In the genomic region with DNA sequence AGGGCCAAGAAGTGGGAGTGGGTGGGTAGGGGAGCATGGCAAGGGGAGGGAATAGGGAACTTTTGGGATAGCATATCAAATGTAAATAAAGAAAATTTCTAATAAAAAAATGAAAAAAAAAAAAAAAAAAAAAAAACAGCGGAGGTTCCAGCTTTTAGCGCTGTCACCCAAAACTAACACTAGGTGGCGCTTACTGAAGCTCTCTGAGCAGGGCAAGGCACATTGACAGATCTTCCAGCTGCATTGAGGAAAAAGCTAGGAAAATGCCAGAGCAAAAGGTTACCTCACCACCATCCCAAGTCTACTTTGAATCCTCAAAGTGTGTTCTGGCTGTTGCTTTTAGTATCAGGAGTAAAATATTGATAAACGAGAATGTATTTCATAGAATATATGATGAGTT, we compare ENCODE assay signal across 10 mouse cellular contexts. TPM values are rescaled to one million over a fixed set of nuclear protein-coding genes. Genes with fewer than 3 reads are reported as not detected.
DNase-seq lines count a peak whose midpoint lies in the region; ATAC-seq and TF ChIP-seq lines count a peak whose summit lies in the region.
"Had no signal": no experiment of that assay in that cellular context is flagged by ENCODE, and none has a peak within 500 bp of the region (broad histone marks: within the 10 kb centered on the region; RNA-seq: fewer than 3 reads in every experiment).

No protein-coding gene starts in this region.

- H3K9ac ChIP-seq in midbrain, embryonic 15.5 days: no peak overlapping the region
- no peak overlapping the region for H3K9ac ChIP-seq in embryonic facial prominence, embryonic 11.5 days (replicated peaks; ENCODE audit: low read length)
- no peak overlapping the region for H3K9ac ChIP-seq in midbrain, postnatal 0 days (replicated peaks; ENCODE audit: low read length, poor library complexity, severe bottlenecking)
- H3K9ac ChIP-seq: heart, embryonic 15.5 days had no signal

- TF ChIP-seq CTCF in midbrain, postnatal 0 days (IDR thresholded peaks at IDR 0.05): peak; percentile 76

- H3K36me3 ChIP-seq in midbrain, embryonic 10.5 days: no peaks in the 10 kb centered on the region
- H3K36me3 ChIP-seq in midbrain, embryonic 15.5 days (replicated peaks): no peaks in the 10 kb centered on the region
- H3K36me3 ChIP-seq in embryonic facial prominence, embryonic 11.5 days (replicated peaks; ENCODE audit: control insufficient read depth, insufficient read depth, low read depth, low read length): no peaks in the 10 kb centered on the region
- no peaks in the 10 kb centered on the region for H3K36me3 ChIP-seq in midbrain, postnatal 0 days (ENCODE audit: insufficient read depth, low read length)
- H3K36me3 ChIP-seq: heart, embryonic 15.5 days had no signal

- H3K4me3 ChIP-seq in midbrain, embryonic 10.5 days: no peak overlapping the region
- H3K4me3 ChIP-seq in midbrain, embryonic 15.5 days: no peak overlapping the region
- no peak overlapping the region for H3K4me3 ChIP-seq in embryonic facial prominence, embryonic 11.5 days (ENCODE audit: low read depth, low read length)
- no peak overlapping the region for H3K4me3 ChIP-seq in midbrain, postnatal 0 days (ENCODE audit: low read depth, low read length)
- H3K4me3 ChIP-seq: heart, embryonic 15.5 days; megakaryocyte, embryonic 14.5 days had no signal

- no peak overlapping the region for H3K27ac ChIP-seq in midbrain, embryonic 10.5 days (replicated peaks)
- H3K27ac ChIP-seq in midbrain, embryonic 15.5 days: no peak overlapping the region
- H3K27ac ChIP-seq in embryonic facial prominence, embryonic 11.5 days (replicated peaks; ENCODE audit: low read depth, low read length): no peak overlapping the region
- H3K27ac ChIP-seq in midbrain, postnatal 0 days (ENCODE audit: low read depth, low read length): no peak overlapping the region
- H3K27ac ChIP-seq: heart, embryonic 15.5 days had no signal

- no peaks in the 10 kb centered on the region for H3K9me3 ChIP-seq in midbrain, embryonic 10.5 days (replicated peaks)
- no peaks in the 10 kb centered on the region for H3K9me3 ChIP-seq in midbrain, embryonic 15.5 days
- H3K9me3 ChIP-seq in embryonic facial prominence, embryonic 11.5 days (replicated peaks; ENCODE audit: control insufficient read depth, low read length): no peaks in the 10 kb centered on the region
- H3K9me3 ChIP-seq in midbrain, postnatal 0 days (ENCODE audit: low read length): no peaks in the 10 kb centered on the region
- H3K9me3 ChIP-seq: heart, embryonic 15.5 days; megakaryocyte, embryonic 14.5 days had no signal

- no peaks in the 10 kb centered on the region for H3K4me1 ChIP-seq in midbrain, embryonic 10.5 days
- no peaks in the 10 kb centered on the region for H3K4me1 ChIP-seq in midbrain, embryonic 15.5 days
- no peaks in the 10 kb centered on the region for H3K4me1 ChIP-seq in embryonic facial prominence, embryonic 11.5 days (ENCODE audit: control insufficient read depth, insufficient read depth, low read length)
- no peaks in the 10 kb centered on the region for H3K4me1 ChIP-seq in midbrain, postnatal 0 days (ENCODE audit: insufficient read depth, low read length)
- H3K4me1 ChIP-seq: heart, embryonic 15.5 days; megakaryocyte, embryonic 14.5 days had no signal

- no peak; the same call in 1 of the 2 replicates for ATAC-seq in midbrain, embryonic 15.5 days (replicated peaks)
- 0 out of 2 replicates have a peak, but pooled peaks have one; percentile 52 for ATAC-seq in embryonic facial prominence, embryonic 11.5 days (replicated peaks; ENCODE audit: insufficient number of reproducible peaks, low FRiP score, low TSS enrichment, low read depth)
- ATAC-seq in midbrain, postnatal 0 days (ENCODE audit: low FRiP score): no peak

- WGBS in midbrain, embryonic 10.5 days: 27% methylated on average over 3 of the region's 4 CpGs
- 28% methylated on average over 4 of the region's 4 CpGs for WGBS in midbrain, embryonic 15.5 days
- WGBS in embryonic facial prominence, embryonic 11.5 days: 23% methylated on average over 4 of the region's 4 CpGs
- WGBS in midbrain, postnatal 0 days: 25% methylated on average over 3 of the region's 4 CpGs

- no peaks in the 10 kb centered on the region for H3K27me3 ChIP-seq in midbrain, embryonic 10.5 days (ENCODE audit: low read depth, poor library complexity, severe bottlenecking)
- no peaks in the 10 kb centered on the region for H3K27me3 ChIP-seq in midbrain, embryonic 15.5 days (replicated peaks)
- H3K27me3 ChIP-seq in embryonic facial prominence, embryonic 11.5 days (ENCODE audit: control insufficient read depth, insufficient read depth, low read length): no peaks in the 10 kb centered on the region
- no peaks in the 10 kb centered on the region for H3K27me3 ChIP-seq in midbrain, postnatal 0 days (ENCODE audit: insufficient read depth, low read length)
- H3K27me3 ChIP-seq: heart, embryonic 15.5 days; megakaryocyte, embryonic 14.5 days had no signal

- H3K4me2 ChIP-seq in midbrain, embryonic 15.5 days: no peak overlapping the region
- H3K4me2 ChIP-seq in embryonic facial prominence, embryonic 11.5 days (ENCODE audit: low read depth, low read length): no peak overlapping the region
- no peak overlapping the region for H3K4me2 ChIP-seq in midbrain, postnatal 0 days (ENCODE audit: low read depth, low read length, poor library complexity, severe bottlenecking)
- H3K4me2 ChIP-seq: heart, embryonic 15.5 days had no signal

- peak; percentile 16 to 35 for DNase-seq in frontal cortex, postnatal 36 days (ENCODE audit: low spot score in 2 of 2)
- DNase-seq in frontal cortex, postnatal 10 days (ENCODE audit: low spot score in 2 of 2): no peak
- peak; percentile 13 for DNase-seq in midbrain, embryonic 10.5 days (ENCODE audit: low spot score)
- DNase-seq in embryonic facial prominence, embryonic 11.5 days (ENCODE audit: low spot score): peak; percentile 73
- peak; percentile 56 for DNase-seq in midbrain, postnatal 0 days (ENCODE audit: low spot score)
- no peak for DNase-seq in layer of hippocampus, adult 9-11 months
- no peak for DNase-seq in spleen, postnatal 4 days (ENCODE audit: low spot score in 2 of 2)

RNA-seq across cellular contexts. Expression of gene Lce3a, which starts 18.5 kb away (rescaled TPM):
- not detected in 2 replicates for polyA plus RNA-seq in midbrain, embryonic 10.5 days (2016; fragmentation: Nextera tagmentation; extraction: Ambion mirVana)
- not detected in 2 replicates for polyA plus RNA-seq in midbrain, embryonic 15.5 days (2015; fragmentation: Nextera tagmentation; extraction: Ambion mirVana)
- not detected in 2 replicates for polyA plus RNA-seq in embryonic facial prominence, embryonic 11.5 days (2014; fragmentation: Nextera tagmentation; extraction: Ambion mirVana)
- total RNA-seq in midbrain, postnatal 0 days (2014; rRNA removed): not detected in 2 replicates
- not detected in 2 replicates for polyA plus RNA-seq in midbrain, postnatal 0 days (2015; fragmentation: Nextera tagmentation; extraction: Ambion mirVana)
- polyA plus RNA-seq: heart, embryonic 15.5 days had no signal

RNA-seq across cellular contexts. Expression of gene Lce3b, which starts 25.2 kb away (rescaled TPM):
- not detected in 2 replicates for polyA plus RNA-seq in midbrain, embryonic 10.5 days (2016; fragmentation: Nextera tagmentation; extraction: Ambion mirVana)
- polyA plus RNA-seq in midbrain, embryonic 15.5 days (2015; fragmentation: Nextera tagmentation; extraction: Ambion mirVana): not detected in 2 replicates
- polyA plus RNA-seq in embryonic facial prominence, embryonic 11.5 days (2014; fragmentation: Nextera tagmentation; extraction: Ambion mirVana): not detected in 2 replicates
- not detected in 2 replicates for total RNA-seq in midbrain, postnatal 0 days (2014; rRNA removed)
- polyA plus RNA-seq in midbrain, postnatal 0 days (2015; fragmentation: Nextera tagmentation; extraction: Ambion mirVana): not detected in 2 replicates
- polyA plus RNA-seq: heart, embryonic 15.5 days had no signal

RNA-seq across cellular contexts. Expression of gene Lce3c, which starts 36.7 kb away (rescaled TPM):
- polyA plus RNA-seq in midbrain, embryonic 10.5 days (2016; fragmentation: Nextera tagmentation; extraction: Ambion mirVana): not detected in 2 replicates
- not detected in 2 replicates for polyA plus RNA-seq in midbrain, embryonic 15.5 days (2015; fragmentation: Nextera tagmentation; extraction: Ambion mirVana)
- not detected in 2 replicates for polyA plus RNA-seq in embryonic facial prominence, embryonic 11.5 days (2014; fragmentation: Nextera tagmentation; extraction: Ambion mirVana)
- total RNA-seq in midbrain, postnatal 0 days (2014; rRNA removed): not detected in 2 replicates
- polyA plus RNA-seq in midbrain, postnatal 0 days (2015; fragmentation: Nextera tagmentation; extraction: Ambion mirVana): not detected in 2 replicates
- polyA plus RNA-seq: heart, embryonic 15.5 days had no signal

RNA-seq across cellular contexts. Expression of gene 2310050C09Rik, which starts 37.6 kb away (rescaled TPM):
- polyA plus RNA-seq in midbrain, embryonic 10.5 days (2016; fragmentation: Nextera tagmentation; extraction: Ambion mirVana): not detected in 2 replicates
- not detected in 2 replicates for polyA plus RNA-seq in midbrain, embryonic 15.5 days (2015; fragmentation: Nextera tagmentation; extraction: Ambion mirVana)
- not detected in 2 replicates for polyA plus RNA-seq in embryonic facial prominence, embryonic 11.5 days (2014; fragmentation: Nextera tagmentation; extraction: Ambion mirVana)
- total RNA-seq in midbrain, postnatal 0 days (2014; rRNA removed): 0.71 TPM in 1 of 2 replicates, not detected in the other
- polyA plus RNA-seq in midbrain, postnatal 0 days (2015; fragmentation: Nextera tagmentation; extraction: Ambion mirVana): not detected in 2 replicates
- polyA plus RNA-seq: heart, embryonic 15.5 days had no signal

RNA-seq across cellular contexts. Expression of gene Lce3d, which starts 49.6 kb away (rescaled TPM):
- polyA plus RNA-seq in midbrain, embryonic 10.5 days (2016; fragmentation: Nextera tagmentation; extraction: Ambion mirVana): not detected in 2 replicates
- not detected in 2 replicates for polyA plus RNA-seq in midbrain, embryonic 15.5 days (2015; fragmentation: Nextera tagmentation; extraction: Ambion mirVana)
- polyA plus RNA-seq in embryonic facial prominence, embryonic 11.5 days (2014; fragmentation: Nextera tagmentation; extraction: Ambion mirVana): not detected in 2 replicates
- not detected in 2 replicates for total RNA-seq in midbrain, postnatal 0 days (2014; rRNA removed)
- not detected in 2 replicates for polyA plus RNA-seq in midbrain, postnatal 0 days (2015; fragmentation: Nextera tagmentation; extraction: Ambion mirVana)
- polyA plus RNA-seq: heart, embryonic 15.5 days had no signal

Comparison
In these comparisons a context has a peak if more than half of its experiments do, and no peak if none do; other contexts are left out.
1. DNase-seq: peak in frontal cortex, postnatal 36 days (2 of 2), midbrain, embryonic 10.5 days (single experiment), embryonic facial prominence, embryonic 11.5 days (single experiment) and midbrain, postnatal 0 days (single experiment); none in frontal cortex, postnatal 10 days (0 of 2), layer of hippocampus, adult 9-11 months (single experiment) and spleen, postnatal 4 days (0 of 2).